Mouse (Mus musculus): ENCODE results near the gene Snrk.

Gene Snrk

GRCm38 (mm10) chr9:122103550-122104284 is 13.3 kb upstream of the Snrk start:
- in situ Hi-C loops (cut with MboI; ENCODE audit: low pct_unique_long_range_greater_than_20kb in 1 of 2, low sequenced_read_pairs in 2 of 2, unreplicated experiment in 1 of 2), result no loop called here

GRCm38 (mm10) chr9:122104285-122104829 is 12.7 kb upstream of the Snrk start:
- in situ Hi-C loops (cut with MboI; ENCODE audit: low pct_unique_long_range_greater_than_20kb in 1 of 2, low sequenced_read_pairs in 2 of 2, unreplicated experiment in 1 of 2), result no loop called here

- in situ Hi-C loops (cut with MboI; ENCODE audit: low pct_unique_long_range_greater_than_20kb in 1 of 2, low sequenced_read_pairs in 2 of 2, unreplicated experiment in 1 of 2), result no loop called here
Observed at GRCm38 (mm10) chr9:122107701-122108375, 9.2 kb upstream of the Snrk start.

DNA sequence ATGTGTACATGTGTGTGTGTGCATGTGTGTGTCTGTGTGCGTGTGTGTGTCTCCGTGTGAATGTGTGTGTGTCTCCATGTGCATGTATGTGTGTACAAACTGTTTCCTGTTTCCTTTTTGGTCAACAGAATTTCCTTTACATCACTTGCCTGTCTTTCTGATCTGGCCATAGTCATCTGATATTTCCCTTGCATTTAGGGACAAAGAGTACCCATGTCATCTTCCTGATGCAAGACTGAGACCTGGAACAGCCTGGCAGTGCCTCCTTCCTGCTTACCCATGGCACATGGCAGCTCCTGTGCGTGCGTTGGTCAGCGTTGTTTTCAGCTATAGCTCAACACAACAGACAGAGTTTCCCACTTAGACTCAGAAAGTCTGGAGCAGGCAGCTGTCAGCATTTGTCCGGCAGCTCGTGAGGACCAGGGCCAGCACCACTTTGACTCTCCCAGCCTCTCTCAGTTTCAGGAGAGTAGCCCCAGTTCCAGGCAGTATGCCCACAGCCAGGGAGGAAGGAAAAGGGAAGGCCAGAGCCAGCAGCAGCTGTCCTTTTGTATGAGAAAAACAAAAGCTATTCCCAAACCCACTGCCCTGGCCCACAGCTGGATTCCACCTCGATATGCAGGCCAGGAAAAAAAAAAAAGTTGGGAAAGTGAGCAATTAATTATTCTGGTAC is 7.4 kb upstream of the Snrk start:
- in situ Hi-C loops (cut with MboI; ENCODE audit: low pct_unique_long_range_greater_than_20kb in 1 of 2, low sequenced_read_pairs in 2 of 2, unreplicated experiment in 1 of 2), result no loop called here

- in situ Hi-C loops (cut with MboI; ENCODE audit: low pct_unique_long_range_greater_than_20kb in 1 of 2, low sequenced_read_pairs in 2 of 2, unreplicated experiment in 1 of 2), result no loop called here
Observed at GRCm38 (mm10) chr9:122110508-122110907, 6.6 kb upstream of the Snrk start.

GRCm38 (mm10) chr9:122110921-122111320 is 6.1 kb upstream of the Snrk start:
- in situ Hi-C loops (cut with MboI; ENCODE audit: low pct_unique_long_range_greater_than_20kb in 1 of 2, low sequenced_read_pairs in 2 of 2, unreplicated experiment in 1 of 2), result no loop called here

DNA sequence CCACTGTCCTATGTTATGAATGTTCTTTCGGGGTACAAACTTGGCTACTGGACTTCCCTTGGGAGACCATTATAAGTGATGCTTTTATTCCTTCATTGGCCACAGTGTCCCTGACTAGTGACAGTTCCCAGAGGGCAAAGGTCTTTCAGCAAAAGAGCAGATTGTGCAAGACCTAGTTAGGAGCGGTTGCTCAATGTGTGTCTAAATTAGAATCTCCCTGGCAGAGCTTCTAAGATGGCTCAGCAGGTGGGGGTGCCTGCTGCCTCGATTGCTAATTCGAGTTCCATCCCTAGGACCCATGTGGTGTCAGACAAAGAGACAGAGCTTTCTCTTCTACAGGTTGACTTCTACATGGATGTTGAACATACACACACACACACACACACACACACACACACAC is 1.5 kb upstream of the Snrk start:
- in situ Hi-C loops (cut with MboI; ENCODE audit: low pct_unique_long_range_greater_than_20kb in 1 of 2, low sequenced_read_pairs in 2 of 2, unreplicated experiment in 1 of 2), result no loop called here

DNA sequence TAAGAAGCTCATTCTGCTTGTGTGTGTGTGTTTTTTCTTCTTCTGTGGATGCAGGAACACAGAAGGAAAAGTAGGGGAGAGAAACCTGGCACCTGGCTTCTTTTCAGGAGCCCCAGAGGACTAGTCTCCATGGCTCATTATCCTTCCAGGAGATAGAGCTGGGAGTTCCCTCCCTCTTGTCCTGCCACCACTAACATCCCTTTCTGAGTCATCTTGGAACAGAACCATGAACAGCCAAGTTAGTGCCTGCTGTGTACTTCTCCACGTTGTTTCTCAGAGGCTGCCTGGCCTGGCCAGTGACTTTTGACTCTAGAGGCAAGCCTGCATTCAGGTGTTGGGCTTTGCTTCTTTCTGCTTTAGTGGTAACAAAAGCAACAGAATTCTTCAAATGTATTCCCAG is 707 bp upstream of the Snrk start:
- in situ Hi-C loops (cut with MboI; ENCODE audit: low pct_unique_long_range_greater_than_20kb in 1 of 2, low sequenced_read_pairs in 2 of 2, unreplicated experiment in 1 of 2), result no loop called here

- in situ Hi-C loops (cut with MboI; ENCODE audit: low pct_unique_long_range_greater_than_20kb in 1 of 2, low sequenced_read_pairs in 2 of 2, unreplicated experiment in 1 of 2), result no loop called here
Observed at GRCm38 (mm10) chr9:122117692-122118529, 845 bp downstream of the Snrk start.

GRCm38 (mm10) chr9:122120089-122120488 is 3.0 kb downstream of the Snrk start:
- in situ Hi-C loops (cut with MboI; ENCODE audit: low pct_unique_long_range_greater_than_20kb in 1 of 2, low sequenced_read_pairs in 2 of 2, unreplicated experiment in 1 of 2), result no loop called here

- in situ Hi-C loops (cut with MboI; ENCODE audit: low pct_unique_long_range_greater_than_20kb in 1 of 2, low sequenced_read_pairs in 2 of 2, unreplicated experiment in 1 of 2), result no loop called here
Observed at GRCm38 (mm10) chr9:122122113-122122512, 5.0 kb downstream of the Snrk start.

- in situ Hi-C loops (cut with MboI; ENCODE audit: low pct_unique_long_range_greater_than_20kb in 1 of 2, low sequenced_read_pairs in 2 of 2, unreplicated experiment in 1 of 2), result no loop called here
Observed at GRCm38 (mm10) chr9:122123181-122123580, 6.1 kb downstream of the Snrk start.

GRCm38 (mm10) chr9:122125723-122126290 is 8.7 kb downstream of the Snrk start:
- in situ Hi-C loops (cut with MboI; ENCODE audit: low pct_unique_long_range_greater_than_20kb in 1 of 2, low sequenced_read_pairs in 2 of 2, unreplicated experiment in 1 of 2), result no loop called here

- in situ Hi-C loops (cut with MboI; ENCODE audit: low pct_unique_long_range_greater_than_20kb in 1 of 2, low sequenced_read_pairs in 2 of 2, unreplicated experiment in 1 of 2), result no loop called here
Observed at GRCm38 (mm10) chr9:122126790-122127189, 9.7 kb downstream of the Snrk start.

DNA sequence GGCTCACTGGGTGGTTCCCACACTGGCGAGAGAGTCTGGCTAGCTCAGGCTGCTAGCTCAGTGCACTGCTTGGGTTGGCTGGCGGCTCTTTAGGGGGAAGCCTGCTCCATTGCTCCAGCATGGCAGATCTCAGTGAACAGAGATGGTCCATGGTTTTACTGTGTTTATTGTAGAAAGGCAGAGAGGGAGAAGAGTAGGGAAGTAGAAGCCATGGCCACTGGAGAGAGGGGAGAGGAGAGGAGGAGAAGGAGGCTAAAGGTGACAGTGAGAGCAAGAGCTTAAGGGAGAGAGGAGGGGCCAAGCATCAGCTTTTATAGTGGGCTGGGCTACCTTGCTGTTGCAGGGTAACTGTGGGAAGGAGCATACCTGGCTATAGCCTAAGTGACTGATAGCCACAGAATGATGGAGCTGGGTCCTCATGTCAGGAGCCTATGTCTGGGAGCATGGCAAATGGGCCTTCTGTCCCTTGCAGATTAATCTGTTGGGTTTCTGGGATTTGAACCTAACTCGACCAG is 10.3 kb downstream of the Snrk start:
- in situ Hi-C loops (cut with MboI; ENCODE audit: low pct_unique_long_range_greater_than_20kb in 1 of 2, low sequenced_read_pairs in 2 of 2, unreplicated experiment in 1 of 2), result no loop called here

- in situ Hi-C loops (cut with MboI; ENCODE audit: low pct_unique_long_range_greater_than_20kb in 1 of 2, low sequenced_read_pairs in 2 of 2, unreplicated experiment in 1 of 2), result no loop called here
Observed at GRCm38 (mm10) chr9:122128686-122129085, 11.6 kb downstream of the Snrk start.

GRCm38 (mm10) chr9:122130666-122131065 is 13.6 kb downstream of the Snrk start:
- in situ Hi-C loops (cut with MboI; ENCODE audit: low pct_unique_long_range_greater_than_20kb in 1 of 2, low sequenced_read_pairs in 2 of 2, unreplicated experiment in 1 of 2), result no loop called here

- in situ Hi-C loops (cut with MboI; ENCODE audit: low pct_unique_long_range_greater_than_20kb in 1 of 2, low sequenced_read_pairs in 2 of 2, unreplicated experiment in 1 of 2), result no loop called here
Observed at GRCm38 (mm10) chr9:122132145-122132544, 15.1 kb downstream of the Snrk start.

All from mouse embryonic stem cell (cell line).